Mouse (Mus musculus) CH12.LX (cell line): ENCODE measurements around the gene Krt81. TPM values are rescaled to one million over a fixed set of nuclear protein-coding genes. Genes with fewer than 3 reads are reported as not detected.

Experiments used
- DNase-seq: peaks from one replicate; pipeline ENCODE4 v3.0.0-alpha.2; 2013; ENCODE audit errors: extremely low read depth
- H3K27ac ChIP-seq: 2 replicates; pipeline ENCODE4 v1.5.1; 2012; ENCODE audit warnings: low read depth, mild to moderate bottlenecking, control low read depth, moderate library complexity; ENCODE audit not compliant: insufficient read depth
- H3K27me3 ChIP-seq: replicated peaks from 2 replicates; pipeline ENCODE3; 2012; ENCODE audit warnings: inconsistent platforms
- H3K36me3 ChIP-seq, 2 experiments: replicated peaks in 1 of 2; 2 replicates each; pipeline versions ENCODE3 to v1.6.1; 2012; ENCODE audit warnings: inconsistent platforms in 1 of 2, low read length in 1 of 2, mild to moderate bottlenecking in 1 of 2, mixed read lengths in 1 of 2, moderate library complexity in 1 of 2; ENCODE audit not compliant: control insufficient read depth in 1 of 2, insufficient read depth in 1 of 2
- H3K4me1 ChIP-seq, 2 experiments: 2 replicates each; pipeline ENCODE4 v1.6.1; 2012; ENCODE audit warnings: inconsistent platforms in 1 of 2, moderate library complexity in 1 of 2; ENCODE audit not compliant: insufficient read depth in 2 of 2, control insufficient read depth in 1 of 2
- H3K4me2 ChIP-seq: 2 replicates; pipeline ENCODE4 v1.6.1; 2012; ENCODE audit warnings: low read depth, mild to moderate bottlenecking, control low read depth; ENCODE audit not compliant: poor library complexity, insufficient read depth, severe bottlenecking
- H3K4me3 ChIP-seq, 3 experiments: fragments of 150-350 bp in 1 of 3; sonication (generic) in 1 of 3; replicated peaks in 1 of 3; 2 replicates each; pipeline versions ENCODE3 to v1.5.1; 2011 to 2012; ENCODE audit warnings: low read depth in 2 of 3, low read length in 2 of 3, mild to moderate bottlenecking in 2 of 3, moderate library complexity in 2 of 3, control low read depth in 1 of 3, improper control_type of control experiment in 1 of 3, inconsistent platforms in 1 of 3, mixed read lengths in 1 of 3; ENCODE audit not compliant: poor library complexity in 1 of 3
- H3K79me2 ChIP-seq: replicated peaks from 2 replicates; pipeline ENCODE4 v1.6.1; 2012; ENCODE audit warnings: mild to moderate bottlenecking, moderate library complexity; ENCODE audit not compliant: control insufficient read depth, poor library complexity, insufficient read depth, severe bottlenecking; ENCODE audit errors: extremely low read depth
- H3K9ac ChIP-seq: 2 replicates; pipeline ENCODE4 v1.6.1; 2012; ENCODE audit warnings: low read depth, mild to moderate bottlenecking, control low read depth, moderate library complexity; ENCODE audit not compliant: insufficient read depth
- H3K9me3 ChIP-seq: replicated peaks from 2 replicates; pipeline ENCODE3; 2012; ENCODE audit warnings: low read length, inconsistent platforms, mixed read lengths
- BHLHE40 ChIP-seq: IDR thresholded peaks from 2 replicates; pipeline ENCODE4 v1.6.1; 2011; ENCODE audit warnings: mild to moderate bottlenecking, low read depth, low read length, improper control_type of control experiment
- CTCF ChIP-seq, 2 experiments: IDR thresholded peaks in 1 of 2; conservative IDR thresholded peaks in 1 of 2; 2 replicates each; pipeline ENCODE4 v1.5.1; 2011 to 2012; ENCODE audit warnings: low read depth in 2 of 2, low read length in 2 of 2, improper control_type of control experiment in 1 of 2, inconsistent platforms in 1 of 2, mild to moderate bottlenecking in 1 of 2, moderate library complexity in 1 of 2
- E2F4 ChIP-seq: IDR thresholded peaks from 2 replicates; pipeline ENCODE4 v1.6.1; 2011; ENCODE audit warnings: low read depth, low read length, improper control_type of control experiment; ENCODE audit not compliant: insufficient replicate concordance
- ELF1 ChIP-seq: IDR thresholded peaks from 2 replicates; pipeline ENCODE4 v1.6.1; 2014; ENCODE audit warnings: low read depth, mild to moderate bottlenecking, inconsistent platforms, low read length, improper control_type of control experiment
- ETS1 ChIP-seq: conservative IDR thresholded peaks from 2 replicates; pipeline ENCODE4 v1.6.1; 2012; ENCODE audit warnings: low read depth, mild to moderate bottlenecking, inconsistent platforms, low read length, improper control_type of control experiment, moderate library complexity
- GABPA ChIP-seq: IDR thresholded peaks from 2 replicates; pipeline ENCODE4 v1.6.1; 2012; ENCODE audit warnings: low read depth, low read length, improper control_type of control experiment, inconsistent platforms; ENCODE audit not compliant: insufficient replicate concordance
- HCFC1 ChIP-seq: IDR thresholded peaks from 2 replicates; pipeline ENCODE4 v1.6.1; 2012; ENCODE audit warnings: low read depth, mild to moderate bottlenecking, inconsistent platforms, low read length, improper control_type of control experiment
- JUND ChIP-seq: conservative IDR thresholded peaks from 2 replicates; pipeline ENCODE4 v1.6.1; 2011; ENCODE audit warnings: low read depth, low read length, improper control_type of control experiment
- KAT2A ChIP-seq: IDR thresholded peaks from 2 replicates; pipeline ENCODE4 v1.6.1; 2012; ENCODE audit warnings: low read length, improper control_type of control experiment, inconsistent platforms; ENCODE audit not compliant: insufficient replicate concordance
- MAFK ChIP-seq: IDR thresholded peaks from 2 replicates; pipeline ENCODE4 v1.6.1; 2011; ENCODE audit warnings: low read length, improper control_type of control experiment; ENCODE audit not compliant: insufficient replicate concordance
- MAX ChIP-seq: IDR thresholded peaks from 2 replicates; pipeline ENCODE4 v1.6.1; 2011; ENCODE audit warnings: low read length, improper control_type of control experiment
- MAZ ChIP-seq: IDR thresholded peaks from 2 replicates; pipeline ENCODE4 v1.6.1; 2012; ENCODE audit warnings: low read depth, mild to moderate bottlenecking, inconsistent platforms, low read length, improper control_type of control experiment, moderate library complexity
- NRF1 ChIP-seq: IDR thresholded peaks from 2 replicates; pipeline ENCODE4 v1.6.1; 2014; ENCODE audit warnings: low read depth, mild to moderate bottlenecking, inconsistent platforms, low read length, improper control_type of control experiment, moderate library complexity
- POLR2AphosphoS2 ChIP-seq: IDR thresholded peaks from 2 replicates; pipeline ENCODE4 v1.6.1; 2011; ENCODE audit warnings: low read depth, low read length, improper control_type of control experiment
- RAD21 ChIP-seq: IDR thresholded peaks from 2 replicates; pipeline ENCODE4 v1.6.1; 2011; ENCODE audit warnings: low read depth, mild to moderate bottlenecking, low read length, improper control_type of control experiment, moderate library complexity
- RCOR1 ChIP-seq: conservative IDR thresholded peaks from 2 replicates; pipeline ENCODE4 v1.6.1; 2012; ENCODE audit warnings: low read depth, mild to moderate bottlenecking, inconsistent platforms, low read length, improper control_type of control experiment
- SMC3 ChIP-seq: IDR thresholded peaks from 2 replicates; pipeline ENCODE4 v1.6.1; 2011; ENCODE audit warnings: low read depth, low read length, improper control_type of control experiment
- TCF12 ChIP-seq: IDR thresholded peaks from 2 replicates; pipeline ENCODE4 v1.6.1; 2014; ENCODE audit warnings: low read depth, mild to moderate bottlenecking, inconsistent platforms, low read length, improper control_type of control experiment
- ZMIZ1 ChIP-seq: IDR thresholded peaks from 2 replicates; pipeline ENCODE4 v1.6.1; 2012; ENCODE audit warnings: low read depth, mild to moderate bottlenecking, inconsistent platforms, low read length, improper control_type of control experiment
- ZNF384 ChIP-seq: IDR thresholded peaks from 2 replicates; pipeline ENCODE4 v1.6.1; 2012; ENCODE audit warnings: low read depth, low read length, improper control_type of control experiment, inconsistent platforms
- dilution Hi-C: fragments of 300-500 bp; cut with MboI; formaldehyde crosslinking; loops from 2 replicates; pipeline ENCODE4 v1.14.3; 2020; ENCODE audit warnings: low sequenced_read_pairs; ENCODE audit not compliant: extremely low pct_unique_long_range_greater_than_20kb, extremely low pct_ligation_motif_present
- in situ Hi-C: fragments of 300-500 bp; cut with MboI; formaldehyde crosslinking; loops from 3 replicates; pipeline ENCODE4 v1.14.3; 2019; ENCODE audit warnings: low sequenced_read_pairs, low pct_ligation_motif_present, low pct_unique_long_range_greater_than_20kb, mixed read lengths
- polyA plus RNA-seq: library from polyadenylated mRNA; unstranded; fragments of >175 nt; gene quantifications from 2 replicates; pipeline ENCODE4 v1.2.1, GENCODE M21; 2012; ENCODE audit warnings: low read depth; ENCODE audit not compliant: insufficient read length
- total RNA-seq, 2 experiments: library from RNA; depleted of rRNA; stranded (reverse); fragments of 300-350 nt in 1 of 2; fragments of >200 nt in 1 of 2; gene quantifications; 2 replicates each; pipeline ENCODE4 v1.2.3; 2012 to 2014

The Krt81 gene
- total and polyA plus RNA-seq, 3 experiments = not detected

DNA sequence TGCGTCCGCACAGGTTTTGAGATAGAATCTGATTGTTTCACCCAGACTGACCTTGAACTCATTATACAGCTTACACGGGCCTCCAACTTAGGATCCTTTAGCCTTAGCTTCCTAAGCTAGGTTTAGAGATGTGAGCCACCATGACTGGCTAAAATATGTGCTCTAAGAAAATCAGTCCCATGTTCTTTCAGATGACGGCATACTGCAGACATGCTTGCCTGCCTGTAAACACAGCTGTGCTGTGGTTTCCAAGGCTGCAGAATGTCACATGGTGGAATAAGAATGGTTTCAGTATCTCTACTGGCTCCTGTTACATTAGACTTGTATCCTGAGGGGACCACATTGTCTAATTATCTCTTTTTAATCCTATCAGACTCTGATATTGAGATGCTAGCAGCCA, 44.6 kb downstream of the Krt81 start (continued):
- TF ChIP-seq JUND (0 out of 2 replicates have a peak, but pooled peaks have one; percentile 10), MAX (peak; percentile 83), TCF12 (peak; percentile 73; the same call in 1 of the 2 replicates), HCFC1 (no peak), POLR2AphosphoS2 (no peak), ETS1 (peak; percentile 95), MAFK (no peak), E2F4 (no peak), BHLHE40 (peak; percentile 58), KAT2A (no peak), ZNF384 (no peak), NRF1 (no peak), ZMIZ1 (no peak), CTCF (conservative IDR thresholded peaks at IDR 0.05 in 1 of 2, IDR thresholded peaks at IDR 0.05 in 1 of 2; ENCODE audit: low read depth in 2 of 2, low read length in 2 of 2) (no peak), ELF1 (no peak)

DNA sequence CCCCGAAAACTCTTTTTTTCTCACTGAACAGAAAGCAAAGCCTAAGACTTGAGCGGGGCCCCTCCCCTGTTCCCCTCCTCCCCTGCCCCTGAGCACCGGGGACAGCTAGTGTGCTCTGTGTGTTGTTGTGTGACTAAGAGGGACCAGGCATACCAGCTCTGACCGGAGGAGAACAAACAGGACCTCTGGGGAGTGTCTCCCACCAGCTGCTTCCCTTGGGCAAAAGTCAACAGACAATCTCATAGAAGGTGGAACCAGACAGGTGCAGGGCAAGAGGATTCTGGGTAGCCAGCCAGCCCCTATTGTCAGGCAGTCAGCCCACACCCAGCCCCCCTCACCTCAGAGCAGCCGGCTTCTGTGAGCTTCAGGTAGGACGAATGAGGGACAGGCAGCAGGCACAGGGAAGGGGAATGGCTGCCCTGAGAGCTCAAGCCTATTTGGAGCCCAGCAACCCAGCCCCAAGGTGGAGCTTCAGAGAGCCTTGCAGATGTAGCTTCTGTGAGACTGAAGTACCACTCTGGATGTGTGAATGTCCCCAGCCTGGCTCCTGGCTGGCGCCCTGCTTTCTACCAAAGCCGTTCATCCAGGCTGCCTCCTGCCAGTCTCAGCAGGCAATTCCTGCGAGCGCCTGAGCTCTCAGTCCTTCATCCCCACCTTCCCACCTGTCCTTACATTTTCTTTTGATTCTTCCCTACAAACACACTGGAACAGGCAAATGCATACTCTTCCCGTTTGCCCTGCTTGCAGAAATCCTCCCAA, 48.6 kb downstream of the Krt81 start:
- dilution Hi-C loops = no loop called here
- peak overlapping the region in 1 of 3 experiments; percentile 6 for H3K4me3 ChIP-seq

More for the DNA sequence above, 48.6 kb downstream of the Krt81 start:
- H3K79me2 ChIP-seq = no peaks in the 10 kb centered on the region
- H3K27me3 ChIP-seq = peaks cover 6% of the 10 kb centered on the region
- no peak overlapping the region for H3K27ac ChIP-seq
- H3K36me3 ChIP-seq = no peaks in the 10 kb centered on the region
- DNase-seq = peak; percentile 35
- in situ Hi-C loops = no loop called here
- H3K4me2 ChIP-seq = peak overlapping the region; percentile 37
- H3K9ac ChIP-seq = no peak overlapping the region
- H3K9me3 ChIP-seq = no peaks in the 10 kb centered on the region
- peaks cover 35 to 67% of the 10 kb centered on the region in 2 experiments for H3K4me1 ChIP-seq
- no peak for TF ChIP-seq RCOR1
- no peak for TF ChIP-seq SMC3
- no peak for TF ChIP-seq MAZ
- TF ChIP-seq ETS1 = no peak
- no peak for TF ChIP-seq GABPA
- TF ChIP-seq HCFC1 = no peak
- TF ChIP-seq RAD21 = no peak
